Mouse (Mus musculus): ENCODE data around the gene Man1a. TPM values are rescaled to one million over a fixed set of nuclear protein-coding genes. Genes with fewer than 3 reads are reported as not detected.
A peak's percentile ranks its signal among the peaks of the same experiment; 100 is the strongest.

Gene Man1a
- polyA plus RNA-seq, 1 experiment from 2014 or later = 10.3 TPM

- Histone ChIP-seq H3K27ac (no peak overlapping the region), H3K27me3 (ENCODE audit: insufficient read depth, low read length) (no peaks in the 10 kb centered on the region), H3K9ac (ENCODE audit: low read depth, low read length) (no peak overlapping the region), H3K4me3 (replicated peaks; ENCODE audit: low read depth, low read length) (no peak overlapping the region), H3K4me1 (replicated peaks; ENCODE audit: insufficient read depth, low read length) (no peaks in the 10 kb centered on the region), H3K4me2 (ENCODE audit: low read length) (no peak overlapping the region), H3K36me3 (ENCODE audit: insufficient read depth, low read length) (no peaks in the 10 kb centered on the region), H3K9me3 (replicated peaks; ENCODE audit: low read length) (no peaks in the 10 kb centered on the region)
- TF ChIP-seq CTCF (IDR thresholded peaks at IDR 0.05; ENCODE audit: low read depth) = no peak
- no peak for DNase-seq (ENCODE audit: low spot score)
- 78% methylated on average over 4 of the region's 4 CpGs for WGBS
- ATAC-seq (replicated peaks; ENCODE audit: low FRiP score, low read depth) = no peak
Observed at GRCm38 (mm10) chr10:54103671-54104070, 27.3 kb upstream of the Man1a start.

GRCm38 (mm10) chr10:54092081-54092480, 15.7 kb upstream of the Man1a start:
- H3K9ac ChIP-seq (ENCODE audit: low read depth, low read length) = no peak overlapping the region
- H3K27me3 ChIP-seq (ENCODE audit: insufficient read depth, low read length) = no peaks in the 10 kb centered on the region
- DNase-seq (ENCODE audit: low spot score) (no peak), ATAC-seq (replicated peaks; ENCODE audit: low FRiP score, low read depth) (no peak)
- H3K27ac ChIP-seq = no peak overlapping the region
- no peaks in the 10 kb centered on the region for H3K4me1 ChIP-seq (replicated peaks; ENCODE audit: insufficient read depth, low read length)
- no peak overlapping the region for H3K4me2 ChIP-seq (ENCODE audit: low read length)
- H3K4me3 ChIP-seq (replicated peaks; ENCODE audit: low read depth, low read length) = no peak overlapping the region
- no peaks in the 10 kb centered on the region for H3K9me3 ChIP-seq (replicated peaks; ENCODE audit: low read length)
- no peaks in the 10 kb centered on the region for H3K36me3 ChIP-seq (ENCODE audit: insufficient read depth, low read length)
- no peak for TF ChIP-seq CTCF (IDR thresholded peaks at IDR 0.05; ENCODE audit: low read depth)

DNA sequence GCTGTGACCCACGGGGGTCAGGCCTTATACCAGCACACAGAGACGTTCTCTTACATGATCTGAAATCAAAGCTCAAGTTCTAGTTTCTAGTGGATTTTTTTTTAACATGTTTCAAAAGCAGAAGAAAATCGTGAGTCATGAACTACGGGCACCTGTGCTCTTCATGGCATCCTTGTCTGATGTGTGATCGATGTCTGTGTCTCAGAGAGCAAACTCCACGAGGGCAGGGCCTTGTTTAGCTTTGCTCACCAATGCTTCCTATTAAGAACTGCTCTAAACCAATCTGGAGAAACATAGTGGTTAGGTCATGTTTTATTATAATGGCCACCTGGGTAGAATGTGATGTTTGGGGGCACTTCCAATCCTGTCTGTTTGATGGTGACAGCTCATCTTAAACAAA, 13.5 kb upstream of the Man1a start:
- Histone ChIP-seq H3K9me3 (replicated peaks; ENCODE audit: low read length) (no peaks in the 10 kb centered on the region), H3K4me1 (replicated peaks; ENCODE audit: insufficient read depth, low read length) (no peaks in the 10 kb centered on the region), H3K27ac (no peak overlapping the region), H3K36me3 (ENCODE audit: insufficient read depth, low read length) (no peaks in the 10 kb centered on the region), H3K27me3 (ENCODE audit: insufficient read depth, low read length) (no peaks in the 10 kb centered on the region), H3K4me2 (ENCODE audit: low read length) (no peak overlapping the region), H3K9ac (ENCODE audit: low read depth, low read length) (no peak overlapping the region), H3K4me3 (replicated peaks; ENCODE audit: low read depth, low read length) (no peak overlapping the region)
- 80% methylated on average over 6 of the region's 6 CpGs for WGBS
- TF ChIP-seq CTCF (IDR thresholded peaks at IDR 0.05; ENCODE audit: low read depth) = no peak
- ATAC-seq (replicated peaks; ENCODE audit: low FRiP score, low read depth) (no peak), DNase-seq (ENCODE audit: low spot score) (no peak)

GRCm38 (mm10) chr10:54087346-54087745, 10.9 kb upstream of the Man1a start:
- 84% methylated on average over 3 of the region's 3 CpGs for WGBS
- Histone ChIP-seq H3K4me1 (replicated peaks; ENCODE audit: insufficient read depth, low read length) (no peaks in the 10 kb centered on the region), H3K4me3 (replicated peaks; ENCODE audit: low read depth, low read length) (no peak overlapping the region), H3K9me3 (replicated peaks; ENCODE audit: low read length) (no peaks in the 10 kb centered on the region), H3K36me3 (ENCODE audit: insufficient read depth, low read length) (no peaks in the 10 kb centered on the region), H3K9ac (ENCODE audit: low read depth, low read length) (no peak overlapping the region), H3K4me2 (ENCODE audit: low read length) (no peak overlapping the region), H3K27ac (no peak overlapping the region), H3K27me3 (ENCODE audit: insufficient read depth, low read length) (no peaks in the 10 kb centered on the region)
- DNase-seq (ENCODE audit: low spot score) (no peak), ATAC-seq (replicated peaks; ENCODE audit: low FRiP score, low read depth) (no peak)
- no peak for TF ChIP-seq CTCF (IDR thresholded peaks at IDR 0.05; ENCODE audit: low read depth)

GRCm38 (mm10) chr10:54085073-54085472, 8.7 kb upstream of the Man1a start:
- Histone ChIP-seq H3K4me3 (replicated peaks; ENCODE audit: low read depth, low read length) (no peak overlapping the region), H3K9ac (ENCODE audit: low read depth, low read length) (no peak overlapping the region), H3K36me3 (ENCODE audit: insufficient read depth, low read length) (no peaks in the 10 kb centered on the region), H3K4me2 (ENCODE audit: low read length) (no peak overlapping the region), H3K27ac (no peak overlapping the region), H3K4me1 (replicated peaks; ENCODE audit: insufficient read depth, low read length) (no peaks in the 10 kb centered on the region), H3K27me3 (ENCODE audit: insufficient read depth, low read length) (no peaks in the 10 kb centered on the region), H3K9me3 (replicated peaks; ENCODE audit: low read length) (no peaks in the 10 kb centered on the region)
- no peak for DNase-seq (ENCODE audit: low spot score)
- no peak for ATAC-seq (replicated peaks; ENCODE audit: low FRiP score, low read depth)
- TF ChIP-seq CTCF (IDR thresholded peaks at IDR 0.05; ENCODE audit: low read depth) = no peak
- WGBS = 76% methylated on average over 2 of the region's 2 CpGs

GRCm38 (mm10) chr10:54077005-54077404, 596 bp upstream of the Man1a start:
- ATAC-seq (replicated peaks; ENCODE audit: low FRiP score, low read depth) (no peak), DNase-seq (ENCODE audit: low spot score) (peak; percentile 35)
- H3K27ac ChIP-seq = no peak overlapping the region
- no peaks in the 10 kb centered on the region for H3K36me3 ChIP-seq (ENCODE audit: insufficient read depth, low read length)
- no peak overlapping the region for H3K9ac ChIP-seq (ENCODE audit: low read depth, low read length)
- H3K4me2 ChIP-seq (ENCODE audit: low read length) = no peak overlapping the region
- 53% methylated on average over 3 of the region's 3 CpGs for WGBS
- H3K4me1 ChIP-seq (replicated peaks; ENCODE audit: insufficient read depth, low read length) = peaks cover 3% of the 10 kb centered on the region; the same call in 1 of the 2 replicates
- H3K27me3 ChIP-seq (ENCODE audit: insufficient read depth, low read length) = no peaks in the 10 kb centered on the region
- TF ChIP-seq CTCF (IDR thresholded peaks at IDR 0.05; ENCODE audit: low read depth) = peak; percentile 53
- H3K9me3 ChIP-seq (replicated peaks; ENCODE audit: low read length) = no peaks in the 10 kb centered on the region
- no peak overlapping the region for H3K4me3 ChIP-seq (replicated peaks; ENCODE audit: low read depth, low read length)

- TF ChIP-seq CTCF (IDR thresholded peaks at IDR 0.05; ENCODE audit: low read depth) = no peak
- 0% methylated on average over 67 of the region's 68 CpGs for WGBS
- DNase-seq (ENCODE audit: low spot score) = peak; percentile 92
- H3K27ac ChIP-seq = 0 out of 2 replicates have a peak overlapping the region, but pooled peaks have one; percentile 44
- H3K27me3 ChIP-seq (ENCODE audit: insufficient read depth, low read length) = no peaks in the 10 kb centered on the region
- H3K4me2 ChIP-seq (ENCODE audit: low read length) = peak overlapping the region; percentile 100
- peaks cover 3% of the 10 kb centered on the region; the same call in 1 of the 2 replicates for H3K4me1 ChIP-seq (replicated peaks; ENCODE audit: insufficient read depth, low read length)
- peak overlapping the region; percentile 69 for H3K9ac ChIP-seq (ENCODE audit: low read depth, low read length)
- peak; percentile 93 for ATAC-seq (replicated peaks; ENCODE audit: low FRiP score, low read depth)
- H3K9me3 ChIP-seq (replicated peaks; ENCODE audit: low read length) = no peaks in the 10 kb centered on the region
- peak overlapping the region; percentile 78 for H3K4me3 ChIP-seq (replicated peaks; ENCODE audit: low read depth, low read length)
- no peaks in the 10 kb centered on the region for H3K36me3 ChIP-seq (ENCODE audit: insufficient read depth, low read length)
Observed at GRCm38 (mm10) chr10:54075441-54076010, 883 bp downstream of the Man1a start.

Data from kidney, postnatal 0 days (tissue).